Mouse (Mus musculus): ENCODE data around the gene Bcl7c. TPM values are rescaled to one million over a fixed set of nuclear protein-coding genes. Genes with fewer than 3 reads are reported as not detected.
"Not testable (repeated sequence)": the region's sequence is repeated elsewhere in the genome, so short reads cannot be mapped to it uniquely, and the experiment has no call there.

Gene Bcl7c
- polyA plus RNA-seq, 1 experiment = 132 TPM

- Histone ChIP-seq H3K79me2 (ENCODE audit: control insufficient read depth, insufficient read depth) (peaks cover 11% of the 10 kb centered on the region), H3K36me3 (ENCODE audit: control insufficient read depth, insufficient read depth) (peaks cover 9% of the 10 kb centered on the region), H3K27me3 (ENCODE audit: control insufficient read depth, insufficient read depth, insufficient read length) (no peaks in the 10 kb centered on the region), H3K4me3 (ENCODE audit: insufficient read depth, poor library complexity, severe bottlenecking) (peak overlapping the region; percentile 55), H3K79me3 (ENCODE audit: low read depth) (no peaks in the 10 kb centered on the region), H3ac (ENCODE audit: control insufficient read depth, insufficient read length, low read depth) (peak overlapping the region; percentile 62)
- TF ChIP-seq CTCF (IDR thresholded peaks at IDR 0.05; ENCODE audit: control insufficient read depth, insufficient read depth, insufficient read length) (no peak), MYOG (IDR thresholded peaks at IDR 0.05; ENCODE audit: control insufficient read depth, extremely low read depth, insufficient read length) (no peak), USF1 (IDR thresholded peaks at IDR 0.05; ENCODE audit: low read depth) (peak; percentile 79), CEBPB (IDR thresholded peaks at IDR 0.05; ENCODE audit: low read depth) (no peak)
These were observed 36.5 kb upstream of the Bcl7c start for GRCm38 (mm10) chr7:127745251-127745651.

- H3K36me3 ChIP-seq (ENCODE audit: control insufficient read depth, insufficient read depth) = peaks cover 5% of the 10 kb centered on the region
These were observed 35.8 kb upstream of the Bcl7c start, which contains the start of gene Fbxl19 for GRCm38 (mm10) chr7:127744366-127745045. Gene Fbxl19 (plus strand): TSS chr7:127744543.

GRCm38 (mm10) chr7:127732066-127732465 is 23.3 kb upstream of the Bcl7c start, which contains the start of gene Ctf2:
Gene Ctf2 (minus strand): TSS chr7:127732166.
- not testable (repeated sequence) for H3K4me3 ChIP-seq (ENCODE audit: insufficient read depth, poor library complexity, severe bottlenecking); H3K27me3 ChIP-seq (ENCODE audit: control insufficient read depth, insufficient read depth, insufficient read length); H3K36me3 ChIP-seq (ENCODE audit: control insufficient read depth, insufficient read depth); H3K79me3 ChIP-seq (ENCODE audit: low read depth); H3K79me2 ChIP-seq (ENCODE audit: control insufficient read depth, insufficient read depth); H3ac ChIP-seq (ENCODE audit: control insufficient read depth, insufficient read length, low read depth)

More at GRCm38 (mm10) chr7:127744366-127745045, 35.8 kb upstream of the Bcl7c start, which contains the start of gene Fbxl19:
- Histone ChIP-seq H3K4me3 (ENCODE audit: insufficient read depth, poor library complexity, severe bottlenecking) (peak within 1 kb of the TSS; percentile 55), H3K79me3 (ENCODE audit: low read depth) (no peaks in the 10 kb centered on the region), H3ac (ENCODE audit: control insufficient read depth, insufficient read length, low read depth) (peak within 1 kb of the TSS; percentile 62), H3K79me2 (ENCODE audit: control insufficient read depth, insufficient read depth) (peaks cover 11% of the 10 kb centered on the region), H3K27me3 (ENCODE audit: control insufficient read depth, insufficient read depth, insufficient read length) (no peaks in the 10 kb centered on the region)
- no peak for TF ChIP-seq MYOD1 (IDR thresholded peaks at IDR 0.05; ENCODE audit: control insufficient read depth, insufficient read length, low read depth)
- no peak for TF ChIP-seq CTCF (IDR thresholded peaks at IDR 0.05; ENCODE audit: control insufficient read depth, insufficient read depth, insufficient read length)
- TF ChIP-seq MAX (IDR thresholded peaks at IDR 0.05) = no peak
- no peak for TF ChIP-seq FOSL1 (IDR thresholded peaks at IDR 0.05; ENCODE audit: insufficient read depth, low read length, poor library complexity, severe bottlenecking)
- no peak for TF ChIP-seq CEBPB (IDR thresholded peaks at IDR 0.05; ENCODE audit: low read depth)
- no peak for TF ChIP-seq USF1 (IDR thresholded peaks at IDR 0.05; ENCODE audit: low read depth)
- no peak for TF ChIP-seq MYOG (IDR thresholded peaks at IDR 0.05; ENCODE audit: control insufficient read depth, extremely low read depth, insufficient read length)

- Histone ChIP-seq H3K79me2 (ENCODE audit: control insufficient read depth, insufficient read depth) (no peaks in the 10 kb centered on the region), H3ac (ENCODE audit: control insufficient read depth, insufficient read length, low read depth) (no peak overlapping the region), H3K4me3 (ENCODE audit: insufficient read depth, poor library complexity, severe bottlenecking) (no peak overlapping the region), H3K27me3 (ENCODE audit: control insufficient read depth, insufficient read depth, insufficient read length) (peaks cover 14% of the 10 kb centered on the region), H3K36me3 (ENCODE audit: control insufficient read depth, insufficient read depth) (no peaks in the 10 kb centered on the region), H3K79me3 (ENCODE audit: low read depth) (no peaks in the 10 kb centered on the region)
- TF ChIP-seq MYOD1 (IDR thresholded peaks at IDR 0.05; ENCODE audit: control insufficient read depth, insufficient read length, low read depth) (no peak), CEBPB (IDR thresholded peaks at IDR 0.05; ENCODE audit: low read depth) (no peak), MAX (IDR thresholded peaks at IDR 0.05) (no peak), MYOG (IDR thresholded peaks at IDR 0.05; ENCODE audit: control insufficient read depth, extremely low read depth, insufficient read length) (no peak), CTCF (IDR thresholded peaks at IDR 0.05; ENCODE audit: control insufficient read depth, insufficient read depth, insufficient read length) (no peak), USF1 (IDR thresholded peaks at IDR 0.05; ENCODE audit: low read depth) (no peak), FOSL1 (IDR thresholded peaks at IDR 0.05; ENCODE audit: insufficient read depth, low read length, poor library complexity, severe bottlenecking) (no peak)
These were observed 21.4 kb upstream of the Bcl7c start for GRCm38 (mm10) chr7:127730170-127730569.

GRCm38 (mm10) chr7:127727898-127728297 is 19.2 kb upstream of the Bcl7c start:
- Histone ChIP-seq H3K27me3 (ENCODE audit: control insufficient read depth, insufficient read depth, insufficient read length) (peaks cover 14% of the 10 kb centered on the region), H3K36me3 (ENCODE audit: control insufficient read depth, insufficient read depth) (no peaks in the 10 kb centered on the region), H3K79me3 (ENCODE audit: low read depth) (no peaks in the 10 kb centered on the region), H3K79me2 (ENCODE audit: control insufficient read depth, insufficient read depth) (no peaks in the 10 kb centered on the region), H3K4me3 (ENCODE audit: insufficient read depth, poor library complexity, severe bottlenecking) (no peak overlapping the region), H3ac (ENCODE audit: control insufficient read depth, insufficient read length, low read depth) (no peak overlapping the region)
- TF ChIP-seq CEBPB (IDR thresholded peaks at IDR 0.05; ENCODE audit: low read depth) = no peak

- Histone ChIP-seq H3K4me3 (ENCODE audit: insufficient read depth, poor library complexity, severe bottlenecking) (no peak overlapping the region), H3K79me2 (ENCODE audit: control insufficient read depth, insufficient read depth) (no peaks in the 10 kb centered on the region), H3K79me3 (ENCODE audit: low read depth) (no peaks in the 10 kb centered on the region), H3K27me3 (ENCODE audit: control insufficient read depth, insufficient read depth, insufficient read length) (peaks cover 14% of the 10 kb centered on the region), H3ac (ENCODE audit: control insufficient read depth, insufficient read length, low read depth) (no peak overlapping the region), H3K36me3 (ENCODE audit: control insufficient read depth, insufficient read depth) (no peaks in the 10 kb centered on the region)
- TF ChIP-seq FOSL1 (IDR thresholded peaks at IDR 0.05; ENCODE audit: insufficient read depth, low read length, poor library complexity, severe bottlenecking) = no peak
- no peak for TF ChIP-seq CTCF (IDR thresholded peaks at IDR 0.05; ENCODE audit: control insufficient read depth, insufficient read depth, insufficient read length)
- no peak for TF ChIP-seq USF1 (IDR thresholded peaks at IDR 0.05; ENCODE audit: low read depth)
- no peak for TF ChIP-seq MAX (IDR thresholded peaks at IDR 0.05)
- TF ChIP-seq MYOG (IDR thresholded peaks at IDR 0.05; ENCODE audit: control insufficient read depth, extremely low read depth, insufficient read length) = no peak
- TF ChIP-seq MYOD1 (IDR thresholded peaks at IDR 0.05; ENCODE audit: control insufficient read depth, insufficient read length, low read depth) = no peak
- TF ChIP-seq CEBPB (IDR thresholded peaks at IDR 0.05; ENCODE audit: low read depth) = no peak
These were observed 17.2 kb upstream of the Bcl7c start for GRCm38 (mm10) chr7:127725924-127726323.

Measured in C2C12 (cell line).